Mouse (Mus musculus) gastrocnemius, postnatal 14 days (tissue): ENCODE results near the gene Hexim2. TPM values are rescaled to one million over a fixed set of nuclear protein-coding genes. Genes with fewer than 3 reads are reported as not detected.

Experiments
- DNase-seq: peaks from one replicate; pipeline ENCODE4 v3.0.0; 2021; ENCODE audit warnings: mixed read lengths
- intact Hi-C: fragments of 180-260 bp; cut with DNase I; formaldehyde crosslinking; loops from one replicate; pipeline ENCODE4 v1.15.1; 2025; ENCODE audit warnings: low total_unique reads
- total RNA-seq, 2 experiments: library from RNA; stranded (reverse); gene quantifications; 2 replicates each; pipeline ENCODE4 v1.2.3; 2021

Gene Hexim2
- total RNA-seq, 2 experiments from 2014 or later, result 2.7 to 3.8 TPM

DNA sequence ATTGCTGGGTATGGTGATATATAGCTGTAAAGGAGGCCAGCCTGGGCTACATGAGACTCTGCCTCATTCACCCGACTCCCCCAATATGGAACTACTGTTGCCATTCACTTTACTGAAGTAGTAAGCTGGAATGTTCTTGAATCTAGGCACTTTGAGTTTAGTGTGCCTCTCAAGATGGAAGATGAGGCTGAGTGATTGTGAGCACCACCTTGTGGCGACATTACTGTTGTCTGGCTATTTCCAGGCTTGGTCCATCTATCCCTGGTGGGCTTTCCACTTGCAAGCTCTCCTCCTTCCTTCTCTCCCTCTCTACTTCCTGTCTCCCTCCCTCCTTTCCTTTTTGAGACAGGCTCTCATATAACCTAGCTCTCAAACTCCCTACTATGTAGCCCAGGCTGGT lies 52.7 kb downstream of the Hexim2 start:
- intact Hi-C loops, result no loop called here
- DNase-seq, result peak; percentile 48

Other genes with a start within 250 kb of the Hexim2 start
- not detected for gene Fam187a, start 247.3 kb upstream of the Hexim2 start, total RNA-seq
- under 1 TPM; 0.16 to 0.23 TPM for gene Gfap, start 231.5 kb upstream of the Hexim2 start, total RNA-seq
- 1 to 10 TPM; 1.8 to 2.0 TPM for gene Kif18b, start 207.3 kb upstream of the Hexim2 start, total RNA-seq
- gene C1ql1, start 185.7 kb upstream of the Hexim2 start, total RNA-seq, result under 1 TPM; 0.20 to 0.41 TPM
- gene Nmt1, start 104.2 kb upstream of the Hexim2 start, total RNA-seq, result 10 to 100 TPM; 42.8 to 44.0 TPM
- 10 to 100 TPM; 22.8 to 30.0 TPM for gene Dcakd, start 104.1 kb upstream of the Hexim2 start, total RNA-seq
- gene Plcd3, start 30.8 kb upstream of the Hexim2 start, total RNA-seq, result 1 to 10 TPM; 4.5 TPM
- 10 to 100 TPM; 30.0 to 35.7 TPM for gene Acbd4, start 30.7 kb upstream of the Hexim2 start, total RNA-seq
- 10 to 100 TPM; 20.7 to 21.5 TPM for gene Hexim1, start 16.2 kb upstream of the Hexim2 start, total RNA-seq
- gene Fmnl1, start 38.7 kb downstream of the Hexim2 start, total RNA-seq, result 1 to 10 TPM; 6.7 to 7.3 TPM
- gene 1700023F06Rik, start 76.1 kb downstream of the Hexim2 start, total RNA-seq, result not detected
- gene Spata32, start 86.0 kb downstream of the Hexim2 start, total RNA-seq, result not detected
- 1 to 10 TPM; 2.2 to 2.3 TPM for gene Map3k14, start 135.0 kb downstream of the Hexim2 start, total RNA-seq
- 10 to 100 TPM in 1 of 2 experiments, 1 to 10 TPM in 1; 7.5 to 13.5 TPM for gene Arhgap27, start 231.3 kb downstream of the Hexim2 start, total RNA-seq